Mouse (Mus musculus): Measurements from ENCODE around the gene Bmp3. TPM values are rescaled to one million over a fixed set of nuclear protein-coding genes. Genes with fewer than 3 reads are reported as not detected.

The Bmp3 gene
- polyA plus RNA-seq (2012; rRNA removed): 1.2 and 1.3 TPM in 2 replicates

- no peak for TF ChIP-seq POLR2A (IDR thresholded peaks at IDR 0.05; ENCODE audit: low read depth, low read length)
- no peak for TF ChIP-seq CTCF (IDR thresholded peaks at IDR 0.05; ENCODE audit: extremely low read depth, insufficient read depth, insufficient read length, insufficient replicate concordance)
- Histone ChIP-seq H3K4me3 (ENCODE audit: extremely low read depth, insufficient read depth, insufficient read length) (peak within 1 kb of the TSS; percentile 8; the same call in 1 of the 2 replicates), H3K36me3 (ENCODE audit: control insufficient read depth, insufficient read depth, low read length) (no peaks in the 10 kb centered on the region), H3K27me3 (ENCODE audit: control insufficient read depth, insufficient read depth, low read length) (peaks cover 7% of the 10 kb centered on the region; the same call in 1 of the 2 replicates), H3K27ac (ENCODE audit: insufficient read depth, low read length) (no peak within 1 kb of the TSS), H3K4me1 (ENCODE audit: control insufficient read depth, insufficient read depth, insufficient read length) (no peaks in the 10 kb centered on the region)
- 19% methylated on average over 10 of the region's 10 CpGs for WGBS
- DNase-seq (ENCODE audit: low read depth in 1 of 2, low spot score in 2 of 2): no peak
These were observed at the start of gene Bmp3 for GRCm38 (mm10) chr5:98854264-98854626. TSS of gene Bmp3 (plus strand) at chr5:98854415.

- DNase-seq (ENCODE audit: low read depth in 1 of 2, low spot score in 2 of 2): no peak
- no peak overlapping the region for H3K4me3 ChIP-seq (ENCODE audit: extremely low read depth, insufficient read depth, insufficient read length)
- H3K27me3 ChIP-seq (ENCODE audit: control insufficient read depth, insufficient read depth, low read length): no peaks in the 10 kb centered on the region
- WGBS: 78% methylated on average over 6 of the region's 6 CpGs
- no peak overlapping the region for H3K27ac ChIP-seq (ENCODE audit: insufficient read depth, low read length)
- no peaks in the 10 kb centered on the region for H3K4me1 ChIP-seq (ENCODE audit: control insufficient read depth, insufficient read depth, insufficient read length)
- TF ChIP-seq CTCF (IDR thresholded peaks at IDR 0.05; ENCODE audit: extremely low read depth, insufficient read depth, insufficient read length, insufficient replicate concordance): no peak
- TF ChIP-seq POLR2A (IDR thresholded peaks at IDR 0.05; ENCODE audit: low read depth, low read length): no peak
- no peaks in the 10 kb centered on the region for H3K36me3 ChIP-seq (ENCODE audit: control insufficient read depth, insufficient read depth, low read length)
These were observed 49.5 kb upstream of the Bmp3 start for GRCm38 (mm10) chr5:98804761-98805160.

GRCm38 (mm10) chr5:98806492-98806891 is 47.7 kb upstream of the Bmp3 start:
- TF ChIP-seq POLR2A (IDR thresholded peaks at IDR 0.05; ENCODE audit: low read depth, low read length): no peak
- TF ChIP-seq CTCF (IDR thresholded peaks at IDR 0.05; ENCODE audit: extremely low read depth, insufficient read depth, insufficient read length, insufficient replicate concordance): no peak
- DNase-seq (ENCODE audit: low read depth in 1 of 2, low spot score in 2 of 2): no peak
- H3K36me3 ChIP-seq (ENCODE audit: control insufficient read depth, insufficient read depth, low read length): no peaks in the 10 kb centered on the region
- H3K27ac ChIP-seq (ENCODE audit: insufficient read depth, low read length): no peak overlapping the region
- H3K4me1 ChIP-seq (ENCODE audit: control insufficient read depth, insufficient read depth, insufficient read length): no peaks in the 10 kb centered on the region
- WGBS: 88% methylated on average over 4 of the region's 4 CpGs
- H3K4me3 ChIP-seq (ENCODE audit: extremely low read depth, insufficient read depth, insufficient read length): no peak overlapping the region
- no peaks in the 10 kb centered on the region for H3K27me3 ChIP-seq (ENCODE audit: control insufficient read depth, insufficient read depth, low read length)

GRCm38 (mm10) chr5:98807022-98807421 is 47.2 kb upstream of the Bmp3 start:
- H3K36me3 ChIP-seq (ENCODE audit: control insufficient read depth, insufficient read depth, low read length): no peaks in the 10 kb centered on the region
- 82% methylated on average over 7 of the region's 7 CpGs for WGBS

GRCm38 (mm10) chr5:98807953-98808352 is 46.3 kb upstream of the Bmp3 start:
- Histone ChIP-seq H3K27ac (ENCODE audit: insufficient read depth, low read length) (no peak overlapping the region), H3K36me3 (ENCODE audit: control insufficient read depth, insufficient read depth, low read length) (no peaks in the 10 kb centered on the region), H3K27me3 (ENCODE audit: control insufficient read depth, insufficient read depth, low read length) (no peaks in the 10 kb centered on the region), H3K4me1 (ENCODE audit: control insufficient read depth, insufficient read depth, insufficient read length) (no peaks in the 10 kb centered on the region), H3K4me3 (ENCODE audit: extremely low read depth, insufficient read depth, insufficient read length) (no peak overlapping the region)
- TF ChIP-seq CTCF (IDR thresholded peaks at IDR 0.05; ENCODE audit: extremely low read depth, insufficient read depth, insufficient read length, insufficient replicate concordance) (no peak), POLR2A (IDR thresholded peaks at IDR 0.05; ENCODE audit: low read depth, low read length) (no peak)
- 85% methylated on average over 9 of the region's 9 CpGs for WGBS
- DNase-seq (ENCODE audit: low read depth in 1 of 2, low spot score in 2 of 2): no peak

More at GRCm38 (mm10) chr5:98807022-98807421, 47.2 kb upstream of the Bmp3 start:
- Histone ChIP-seq H3K27ac (ENCODE audit: insufficient read depth, low read length) (no peak overlapping the region), H3K4me1 (ENCODE audit: control insufficient read depth, insufficient read depth, insufficient read length) (no peaks in the 10 kb centered on the region), H3K4me3 (ENCODE audit: extremely low read depth, insufficient read depth, insufficient read length) (no peak overlapping the region), H3K27me3 (ENCODE audit: control insufficient read depth, insufficient read depth, low read length) (no peaks in the 10 kb centered on the region)
- no peak for DNase-seq (ENCODE audit: low read depth in 1 of 2, low spot score in 2 of 2)
- no peak for TF ChIP-seq CTCF (IDR thresholded peaks at IDR 0.05; ENCODE audit: extremely low read depth, insufficient read depth, insufficient read length, insufficient replicate concordance)

GRCm38 (mm10) chr5:98812380-98812779 is 41.8 kb upstream of the Bmp3 start:
- WGBS: 81% methylated on average over 1 of the region's 1 CpGs
- DNase-seq (ENCODE audit: low read depth in 1 of 2, low spot score in 2 of 2): no peak
- no peak for TF ChIP-seq CTCF (IDR thresholded peaks at IDR 0.05; ENCODE audit: extremely low read depth, insufficient read depth, insufficient read length, insufficient replicate concordance)
- Histone ChIP-seq H3K4me1 (ENCODE audit: control insufficient read depth, insufficient read depth, insufficient read length) (no peaks in the 10 kb centered on the region), H3K4me3 (ENCODE audit: extremely low read depth, insufficient read depth, insufficient read length) (no peak overlapping the region), H3K36me3 (ENCODE audit: control insufficient read depth, insufficient read depth, low read length) (no peaks in the 10 kb centered on the region), H3K27ac (ENCODE audit: insufficient read depth, low read length) (no peak overlapping the region), H3K27me3 (ENCODE audit: control insufficient read depth, insufficient read depth, low read length) (no peaks in the 10 kb centered on the region)

- 72% methylated on average over 1 of the region's 1 CpGs for WGBS
These were observed 38.9 kb upstream of the Bmp3 start for GRCm38 (mm10) chr5:98815269-98815668.

More at GRCm38 (mm10) chr5:98815269-98815668, 38.9 kb upstream of the Bmp3 start:
- TF ChIP-seq CTCF (IDR thresholded peaks at IDR 0.05; ENCODE audit: extremely low read depth, insufficient read depth, insufficient read length, insufficient replicate concordance) (no peak), POLR2A (IDR thresholded peaks at IDR 0.05; ENCODE audit: low read depth, low read length) (no peak)
- Histone ChIP-seq H3K36me3 (ENCODE audit: control insufficient read depth, insufficient read depth, low read length) (no peaks in the 10 kb centered on the region), H3K4me1 (ENCODE audit: control insufficient read depth, insufficient read depth, insufficient read length) (no peaks in the 10 kb centered on the region), H3K27me3 (ENCODE audit: control insufficient read depth, insufficient read depth, low read length) (no peaks in the 10 kb centered on the region), H3K4me3 (ENCODE audit: extremely low read depth, insufficient read depth, insufficient read length) (no peak overlapping the region), H3K27ac (ENCODE audit: insufficient read depth, low read length) (no peak overlapping the region)
- no peak for DNase-seq (ENCODE audit: low read depth in 1 of 2, low spot score in 2 of 2)

Measured in spleen, adult 2 months (tissue).